Mouse (Mus musculus): ENCODE results near the gene C3ar1.
A peak's percentile ranks its signal among the peaks of the same experiment; 100 is the strongest.

C3ar1 gene

DNA sequence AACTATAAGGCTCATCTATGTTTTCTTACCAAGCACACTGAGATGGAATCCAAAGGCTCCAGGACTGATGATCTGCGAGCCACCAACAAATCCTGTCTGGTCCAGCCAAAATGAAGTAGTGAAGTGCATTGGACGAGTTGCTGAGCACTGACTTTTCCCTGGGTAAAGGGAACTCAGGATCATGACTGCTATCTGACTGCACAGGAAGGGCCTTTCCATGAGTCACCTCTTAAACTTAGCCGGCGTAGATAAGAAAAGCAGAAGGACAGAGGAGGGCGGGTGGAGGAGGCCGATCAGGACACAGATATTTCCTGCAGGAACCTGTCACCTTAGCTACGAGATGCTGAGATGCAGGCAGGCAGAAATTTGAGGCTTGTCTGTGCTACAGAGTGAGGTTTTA lies at the start of gene C3ar1:
TSS of gene C3ar1 (minus strand) at position 207 of the 400 bp plus-strand sequence.
- DNase-seq (ENCODE audit: extremely low spot score, low spot score): no peak

GRCm38 (mm10) chr6:122892442-122893049 lies 36.6 kb upstream of the C3ar1 start:
- peak; percentile 50 for DNase-seq (ENCODE audit: extremely low spot score, low spot score)

GRCm38 (mm10) chr6:122889599-122889998 lies 33.6 kb upstream of the C3ar1 start:
- no peak for DNase-seq (ENCODE audit: extremely low spot score, low spot score)

- DNase-seq (ENCODE audit: extremely low spot score, low spot score): no peak
These were observed 27.6 kb upstream of the C3ar1 start for GRCm38 (mm10) chr6:122883603-122884002.

DNA sequence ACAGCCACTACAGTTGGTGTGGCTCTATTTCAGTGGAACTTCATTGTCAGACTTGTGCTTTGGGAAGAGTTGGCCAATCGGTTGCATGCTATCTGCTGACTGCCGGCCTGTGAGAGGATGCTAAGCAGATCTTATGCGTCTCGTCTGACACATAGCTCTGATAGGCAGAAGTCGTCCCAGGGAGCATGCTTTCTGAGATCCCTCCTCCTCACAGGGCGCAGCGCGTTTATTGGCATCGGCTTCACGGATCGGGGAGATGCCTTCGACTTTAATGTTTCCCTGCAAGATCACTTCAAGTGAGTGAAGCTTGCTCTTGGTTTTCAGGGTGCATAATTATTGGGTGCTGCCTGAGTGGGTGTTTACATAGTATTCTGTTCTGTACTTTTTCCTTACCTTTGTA lies 25.3 kb upstream of the C3ar1 start:
- DNase-seq (ENCODE audit: extremely low spot score, low spot score): no peak

- no peak for DNase-seq (ENCODE audit: extremely low spot score, low spot score)
These were observed 24.0 kb upstream of the C3ar1 start for GRCm38 (mm10) chr6:122879781-122880505.

DNA sequence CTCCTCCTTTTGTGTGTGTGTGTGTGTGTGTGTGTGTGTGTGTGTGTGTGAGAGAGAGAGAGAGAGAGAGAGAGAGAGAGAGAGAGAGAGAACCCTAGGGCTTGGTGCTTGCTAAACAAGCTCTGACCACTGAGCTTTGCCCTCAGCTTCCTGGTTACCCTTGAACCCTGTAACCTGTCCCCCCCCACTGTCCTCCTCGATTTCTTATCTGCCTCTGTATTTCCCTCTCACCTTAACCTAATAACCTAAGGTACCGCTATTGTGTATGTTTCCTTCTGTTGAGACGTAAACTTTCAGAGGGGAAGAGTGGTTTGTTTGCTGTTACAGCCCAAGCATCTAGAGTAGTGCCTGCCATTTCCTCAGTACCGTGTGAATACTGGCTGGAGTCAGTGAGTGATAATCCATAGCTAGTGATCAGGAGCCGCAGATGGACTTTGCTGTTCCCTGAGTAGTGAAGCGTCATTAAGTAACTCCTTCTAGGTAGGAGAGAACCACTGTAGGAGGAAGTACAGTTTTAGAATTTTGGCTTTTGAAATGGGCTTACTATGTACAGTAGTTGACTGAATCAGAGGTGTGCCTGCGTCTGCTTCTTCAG lies 23.3 kb upstream of the C3ar1 start:
- DNase-seq (ENCODE audit: extremely low spot score, low spot score): no peak

- DNase-seq (ENCODE audit: extremely low spot score, low spot score): no peak
These were observed 18.9 kb upstream of the C3ar1 start for GRCm38 (mm10) chr6:122874720-122875389.

GRCm38 (mm10) chr6:122873871-122874719 lies 18.1 kb upstream of the C3ar1 start, which contains the start of gene Necap1:
Gene Necap1 (plus strand): TSS chr6:122874474.
- peak; percentile 98 for DNase-seq (ENCODE audit: extremely low spot score, low spot score)

- no peak for DNase-seq (ENCODE audit: extremely low spot score, low spot score)
These were observed 16.8 kb upstream of the C3ar1 start for GRCm38 (mm10) chr6:122872800-122873199.

GRCm38 (mm10) chr6:122869846-122870245 lies 13.9 kb upstream of the C3ar1 start:
- no peak for DNase-seq (ENCODE audit: extremely low spot score, low spot score)

GRCm38 (mm10) chr6:122867914-122868313 lies 12.0 kb upstream of the C3ar1 start:
- DNase-seq (ENCODE audit: extremely low spot score, low spot score): no peak

DNA sequence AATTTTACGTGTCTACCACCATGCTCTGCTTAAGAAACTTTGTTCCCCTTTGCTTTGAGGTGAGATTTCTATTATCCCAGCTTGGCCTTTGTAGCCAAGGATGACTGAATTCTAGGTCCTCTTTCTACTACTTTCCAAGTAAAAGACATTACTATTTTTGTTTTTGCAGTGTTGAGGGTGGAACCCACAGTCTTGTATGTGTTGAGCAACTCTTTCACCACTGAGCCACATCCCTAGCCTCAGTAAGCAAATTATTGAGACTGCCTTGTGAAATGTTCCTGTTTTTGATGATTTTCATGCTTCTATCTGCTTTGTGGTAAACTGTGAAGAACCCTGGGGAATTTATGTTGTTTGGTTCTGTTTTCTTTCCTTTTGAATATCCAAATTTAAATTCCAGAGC lies 6.9 kb upstream of the C3ar1 start:
- DNase-seq (ENCODE audit: extremely low spot score, low spot score): no peak

GRCm38 (mm10) chr6:122862434-122862833 lies 6.5 kb upstream of the C3ar1 start:
- no peak for DNase-seq (ENCODE audit: extremely low spot score, low spot score)

- no peak for DNase-seq (ENCODE audit: extremely low spot score, low spot score)
These were observed 1.4 kb downstream of the C3ar1 start for GRCm38 (mm10) chr6:122854552-122854951.

GRCm38 (mm10) chr6:122852696-122853095 lies 3.3 kb downstream of the C3ar1 start:
- no peak for DNase-seq (ENCODE audit: extremely low spot score, low spot score)

- no peak for DNase-seq (ENCODE audit: extremely low spot score, low spot score)
These were observed 12.2 kb downstream of the C3ar1 start for GRCm38 (mm10) chr6:122843759-122844158.

GRCm38 (mm10) chr6:122837539-122837938 lies 18.4 kb downstream of the C3ar1 start:
- DNase-seq (ENCODE audit: extremely low spot score, low spot score): no peak

- DNase-seq (ENCODE audit: extremely low spot score, low spot score): no peak
These were observed 19.0 kb downstream of the C3ar1 start for GRCm38 (mm10) chr6:122836974-122837373.

DNA sequence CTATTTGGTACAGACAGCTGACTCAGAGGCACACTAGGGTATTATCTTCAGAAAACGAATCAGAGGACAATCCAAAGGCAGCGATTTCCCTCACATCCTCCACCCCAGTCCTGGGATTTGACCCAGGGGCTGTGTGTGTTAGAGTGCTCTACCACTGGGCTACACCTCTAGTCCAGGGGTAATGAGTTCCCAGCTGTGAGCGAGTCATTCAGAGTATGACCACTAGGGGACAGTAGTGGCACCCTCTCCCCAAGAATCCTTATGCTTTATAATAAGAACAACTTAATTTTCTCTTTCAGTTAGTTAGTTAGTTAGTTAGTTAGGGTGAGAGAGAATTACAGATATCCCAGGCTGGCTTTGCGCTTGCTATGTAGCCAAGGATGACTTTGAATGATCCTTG lies 21.6 kb downstream of the C3ar1 start:
- no peak for DNase-seq (ENCODE audit: extremely low spot score, low spot score)

GRCm38 (mm10) chr6:122832880-122833279 lies 23.1 kb downstream of the C3ar1 start:
- DNase-seq (ENCODE audit: extremely low spot score, low spot score): no peak
